Mouse (Mus musculus) forebrain, embryonic 11.5 days (tissue): ENCODE data around the gene Gm26566. TPM values are rescaled to one million over a fixed set of nuclear protein-coding genes. Genes with fewer than 3 reads are reported as not detected.

Source experiments
- ATAC-seq: fragments of 200-750 bp; cut with Nextera tagmentation; replicated peaks from 2 replicates; pipeline ENCODE4 v1.8.0; 2017; ENCODE audit warnings: moderate TSS enrichment; ENCODE audit not compliant: low FRiP score
- DNase-seq: peaks from one replicate; pipeline ENCODE4 v3.0.0-alpha.2; 2017; ENCODE audit warnings: low spot score
- H3K27ac ChIP-seq: fragments of 300-500 bp; sonication (generic); 2 replicates; pipeline ENCODE4 v1.5.1; 2014; ENCODE audit warnings: low read depth, low read length
- H3K27me3 ChIP-seq: fragments of 300-500 bp; sonication (generic); 2 replicates; pipeline ENCODE4 v1.6.1; 2014; ENCODE audit warnings: mild to moderate bottlenecking, low read length, mixed read lengths; ENCODE audit not compliant: control insufficient read depth, insufficient read depth
- H3K36me3 ChIP-seq: fragments of 300-500 bp; sonication (generic); 2 replicates; pipeline ENCODE4 v1.6.1; 2014; ENCODE audit warnings: mild to moderate bottlenecking, low read length, moderate library complexity, mixed read lengths; ENCODE audit not compliant: control insufficient read depth, insufficient read depth
- H3K4me1 ChIP-seq: fragments of 300-500 bp; sonication (generic); replicated peaks from 2 replicates; pipeline ENCODE4 v1.6.1; 2014; ENCODE audit warnings: low read length, mixed read lengths; ENCODE audit not compliant: control insufficient read depth, insufficient read depth
- H3K4me2 ChIP-seq: fragments of 300-500 bp; sonication (generic); 2 replicates; pipeline ENCODE4 v1.6.1; 2014; ENCODE audit warnings: low read depth, mild to moderate bottlenecking, low read length, moderate library complexity, mixed read lengths; ENCODE audit not compliant: severe bottlenecking
- H3K4me3 ChIP-seq: fragments of 300-500 bp; sonication (generic); 2 replicates; pipeline ENCODE4 v1.5.1; 2014; ENCODE audit warnings: low read depth, low read length
- H3K9ac ChIP-seq: fragments of 300-500 bp; sonication (generic); 2 replicates; pipeline ENCODE4 v1.6.1; 2014; ENCODE audit warnings: low read length
- H3K9me3 ChIP-seq: fragments of 300-500 bp; sonication (generic); 2 replicates; pipeline ENCODE4 v1.6.1; 2016; ENCODE audit warnings: low read length, mixed read lengths; ENCODE audit not compliant: control insufficient read depth
- WGBS: fragments of 180-500 bp; shearing (Covaris S2); extraction: QIAGEN DNeasy Blood & Tissue Kit; methylation state at CpG from one replicate; pipeline ENCODE4 v1.1.7; 2014; 5-methylcytosine and 5-hydroxymethylcytosine counted together
- polyA plus RNA-seq: library from polyadenylated mRNA; unstranded; fragments of >200 nt; fragmentation: Nextera tagmentation; extraction: Ambion mirVana; gene quantifications from 2 replicates; pipeline ENCODE4 v1.2.1, GENCODE M21; 2014

The Gm26566 gene
- polyA plus RNA-seq, 1 experiment from 2014 or later = 0.81 TPM

DNA sequence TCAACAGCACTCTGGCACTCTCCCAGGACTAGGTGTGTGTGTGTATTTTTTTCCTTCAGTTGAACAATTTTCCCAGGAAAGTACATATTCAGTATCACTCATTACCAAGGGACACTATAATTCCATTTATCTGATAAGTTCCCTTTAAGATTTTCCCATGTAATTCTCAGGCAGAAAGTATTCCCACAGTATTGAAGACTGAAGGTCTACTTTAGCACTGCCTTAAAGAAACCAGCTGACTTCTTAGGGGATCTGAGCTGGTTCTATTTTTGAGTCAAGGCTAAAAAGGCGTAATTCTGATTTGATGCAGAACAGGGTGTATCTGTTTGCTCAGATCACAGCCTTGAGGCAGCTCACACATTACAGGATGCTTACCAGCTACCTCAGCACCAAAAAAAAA is 2.9 kb upstream of the Gm26566 start:
- DNase-seq (no peak), ATAC-seq (no peak)
- H3K9me3 ChIP-seq = no peaks in the 10 kb centered on the region; the same call in 1 of the 2 replicates
- H3K36me3 ChIP-seq = peaks cover 12% of the 10 kb centered on the region; the same call in 1 of the 2 replicates
- H3K27me3 ChIP-seq = no peaks in the 10 kb centered on the region
- H3K4me3 ChIP-seq = peak overlapping the region; percentile 12; the same call in 1 of the 2 replicates
- H3K4me1 ChIP-seq = peaks cover 15% of the 10 kb centered on the region; the same call in 1 of the 2 replicates
- WGBS = 74% methylated on average over 1 of the region's 1 CpGs
- no peak overlapping the region for H3K9ac ChIP-seq
- H3K27ac ChIP-seq = no peak overlapping the region
- H3K4me2 ChIP-seq = peak overlapping the region; percentile 34; the same call in 1 of the 2 replicates

DNA sequence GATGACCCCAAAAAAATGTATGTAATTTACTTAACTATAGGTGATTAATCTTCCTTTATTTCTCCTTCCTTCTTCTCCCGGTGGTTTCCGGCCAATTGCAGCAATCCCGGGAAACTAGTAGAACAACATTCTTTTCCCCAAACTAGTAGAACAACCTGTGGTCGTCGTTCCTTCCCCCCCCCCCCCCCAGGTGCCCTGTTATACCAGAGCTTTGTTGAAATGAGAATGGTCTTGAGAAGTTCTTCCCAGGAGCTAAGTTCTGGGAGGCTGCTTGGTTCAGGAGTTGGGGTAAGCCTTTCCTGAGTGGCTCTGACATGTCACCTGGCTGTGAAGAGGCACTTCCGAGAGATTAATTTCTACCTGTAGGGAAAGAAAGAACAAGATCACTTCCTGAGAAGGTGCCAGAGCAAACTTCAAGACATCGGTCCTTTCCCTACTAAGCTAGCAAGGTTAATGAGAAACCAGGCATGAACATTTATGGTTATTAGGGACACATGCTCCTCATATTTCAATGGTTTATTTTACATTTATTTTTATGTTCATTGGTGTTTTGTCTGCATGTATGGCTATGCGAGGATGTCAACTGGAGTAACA is 2.0 kb downstream of the Gm26566 start:
- no peak for DNase-seq
- peaks cover 2% of the 10 kb centered on the region; the same call in 1 of the 2 replicates for H3K36me3 ChIP-seq
- H3K4me2 ChIP-seq = no peak overlapping the region
- H3K9ac ChIP-seq = no peak overlapping the region
- H3K4me1 ChIP-seq = peaks cover 12% of the 10 kb centered on the region; the same call in 1 of the 2 replicates
- no peak for ATAC-seq
- H3K4me3 ChIP-seq = no peak overlapping the region
- H3K27ac ChIP-seq = no peak overlapping the region
- no peaks in the 10 kb centered on the region for H3K27me3 ChIP-seq
- no peaks in the 10 kb centered on the region for H3K9me3 ChIP-seq
- WGBS = 68% methylated on average over 8 of the region's 8 CpGs

DNA sequence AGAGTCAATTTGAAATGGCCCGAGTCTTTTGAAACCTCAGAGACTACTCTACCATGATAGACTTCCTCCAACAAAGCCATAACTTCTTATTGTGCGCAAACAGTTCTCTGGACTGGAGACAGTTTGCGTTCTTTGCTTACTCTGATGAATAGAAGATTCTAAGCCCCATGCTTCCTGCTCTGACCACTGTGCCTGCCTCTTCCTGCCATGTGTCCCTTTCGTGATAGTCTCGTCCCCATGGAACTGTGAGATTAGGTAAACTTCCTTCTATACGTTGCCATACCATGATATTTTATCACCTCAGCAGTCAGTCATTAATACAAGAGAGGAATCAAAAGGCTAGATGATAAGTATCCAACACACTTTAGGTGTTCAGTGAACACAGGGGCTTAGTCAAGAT is 5.1 kb downstream of the Gm26566 start:
- Histone ChIP-seq H3K27ac (no peak overlapping the region), H3K9ac (no peak overlapping the region), H3K9me3 (no peaks in the 10 kb centered on the region), H3K4me2 (no peak overlapping the region), H3K27me3 (no peaks in the 10 kb centered on the region), H3K4me1 (no peaks in the 10 kb centered on the region), H3K4me3 (no peak overlapping the region), H3K36me3 (no peaks in the 10 kb centered on the region)
- no peak for ATAC-seq
- DNase-seq = no peak
- 81% methylated on average over 6 of the region's 6 CpGs for WGBS

DNA sequence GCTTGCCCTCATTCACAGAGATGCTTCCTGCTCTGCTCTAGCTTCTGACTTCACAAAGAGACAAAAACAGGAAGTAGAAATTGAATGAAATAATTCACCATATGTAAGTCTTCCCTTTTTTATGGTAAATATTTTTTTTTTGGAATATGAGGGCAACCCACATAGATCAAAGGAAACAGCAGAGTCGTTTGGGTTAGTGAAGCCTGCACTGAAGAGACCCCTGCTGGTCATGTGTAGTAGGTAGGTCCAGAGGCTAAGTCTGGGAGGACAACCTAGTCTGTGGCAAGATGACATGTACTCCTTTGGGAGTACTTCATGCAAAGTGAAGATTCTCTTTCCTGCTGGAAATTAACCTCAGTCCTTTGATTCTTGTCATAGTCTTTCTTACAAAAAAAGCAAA is 5.7 kb downstream of the Gm26566 start:
- Histone ChIP-seq H3K27me3 (no peaks in the 10 kb centered on the region), H3K4me3 (no peak overlapping the region), H3K36me3 (no peaks in the 10 kb centered on the region), H3K4me2 (no peak overlapping the region), H3K9ac (no peak overlapping the region), H3K9me3 (no peaks in the 10 kb centered on the region), H3K4me1 (no peaks in the 10 kb centered on the region), H3K27ac (no peak overlapping the region)
- DNase-seq = no peak
- WGBS = 7% methylated on average over 1 of the region's 1 CpGs
- no peak for ATAC-seq

DNA sequence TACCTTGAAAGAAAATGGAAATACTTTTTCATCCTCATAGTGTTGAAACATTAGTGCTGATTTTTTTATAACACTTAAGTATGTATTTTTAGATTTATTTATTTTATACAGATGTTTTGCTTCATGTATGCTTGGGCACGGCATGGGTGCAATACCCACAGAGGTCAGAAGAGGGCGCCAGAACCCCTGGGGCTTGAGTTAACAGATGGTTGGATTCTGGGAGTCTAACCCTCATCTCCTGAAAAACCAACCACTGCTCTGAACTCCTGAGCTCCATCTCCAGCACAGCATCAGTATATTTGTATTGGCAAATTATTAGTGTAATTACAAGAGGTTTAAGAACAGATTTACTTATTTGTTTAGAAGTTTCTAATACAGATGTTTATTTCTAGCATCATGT is 16.9 kb downstream of the Gm26566 start:
- H3K27me3 ChIP-seq = no peaks in the 10 kb centered on the region
- 6% methylated on average over 2 of the region's 2 CpGs for WGBS
- no peak overlapping the region for H3K4me2 ChIP-seq
- H3K4me3 ChIP-seq = no peak overlapping the region
- peak; percentile 90 for DNase-seq
- peak; percentile 61; the same call in 1 of the 2 replicates for ATAC-seq
- no peak overlapping the region for H3K9ac ChIP-seq
- no peaks in the 10 kb centered on the region for H3K9me3 ChIP-seq
- no peak overlapping the region for H3K27ac ChIP-seq
- H3K4me1 ChIP-seq = no peaks in the 10 kb centered on the region
- H3K36me3 ChIP-seq = no peaks in the 10 kb centered on the region

DNA sequence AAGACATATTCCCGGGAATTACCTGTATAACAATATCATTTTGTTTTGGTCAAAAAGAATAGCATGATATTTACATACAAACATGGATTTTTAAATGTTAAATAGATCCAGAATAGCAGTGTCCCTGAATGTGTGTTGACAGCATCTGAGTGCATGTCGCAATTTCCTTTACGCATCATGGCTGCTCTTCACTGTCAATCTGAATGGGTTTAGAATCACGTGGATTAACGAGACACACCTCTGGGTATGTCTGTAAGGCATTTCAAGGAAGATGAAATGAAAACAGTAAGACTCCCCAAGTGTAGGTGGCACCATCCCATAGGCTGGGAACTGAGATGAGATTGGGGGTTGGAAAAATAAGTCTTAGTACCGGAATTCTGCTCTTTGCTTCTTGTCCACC is 17.4 kb downstream of the Gm26566 start:
- Histone ChIP-seq H3K36me3 (no peaks in the 10 kb centered on the region), H3K4me2 (no peak overlapping the region), H3K4me1 (no peaks in the 10 kb centered on the region), H3K4me3 (no peak overlapping the region), H3K9ac (no peak overlapping the region), H3K27ac (no peak overlapping the region), H3K27me3 (no peaks in the 10 kb centered on the region), H3K9me3 (no peaks in the 10 kb centered on the region)
- no peak for ATAC-seq
- 95% methylated on average over 6 of the region's 6 CpGs for WGBS
- no peak for DNase-seq

DNA sequence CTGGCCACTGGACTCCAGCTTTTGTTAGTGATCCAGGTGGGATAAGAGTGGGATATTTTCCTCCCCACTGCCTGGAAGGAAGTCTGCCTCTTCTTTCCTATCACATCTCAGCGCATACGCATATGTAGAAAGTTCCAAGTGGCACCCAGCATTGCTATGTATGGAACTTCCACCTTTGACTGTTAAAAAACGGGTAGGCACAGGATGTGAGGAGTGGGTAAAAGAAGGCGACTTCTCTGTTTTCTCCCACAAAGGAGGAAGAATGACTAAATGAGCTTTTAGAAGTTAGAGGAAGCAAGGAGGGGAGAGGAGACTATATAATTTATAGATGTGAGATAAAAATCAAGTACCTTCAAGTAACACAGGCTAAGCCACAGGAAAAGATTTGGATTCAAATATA is 19.8 kb downstream of the Gm26566 start:
- Histone ChIP-seq H3K4me2 (no peak overlapping the region), H3K27me3 (no peaks in the 10 kb centered on the region), H3K9me3 (no peaks in the 10 kb centered on the region), H3K9ac (no peak overlapping the region), H3K27ac (no peak overlapping the region), H3K4me1 (no peaks in the 10 kb centered on the region), H3K4me3 (no peak overlapping the region), H3K36me3 (no peaks in the 10 kb centered on the region)
- WGBS = 93% methylated on average over 4 of the region's 4 CpGs
- ATAC-seq = no peak
- no peak for DNase-seq

DNA sequence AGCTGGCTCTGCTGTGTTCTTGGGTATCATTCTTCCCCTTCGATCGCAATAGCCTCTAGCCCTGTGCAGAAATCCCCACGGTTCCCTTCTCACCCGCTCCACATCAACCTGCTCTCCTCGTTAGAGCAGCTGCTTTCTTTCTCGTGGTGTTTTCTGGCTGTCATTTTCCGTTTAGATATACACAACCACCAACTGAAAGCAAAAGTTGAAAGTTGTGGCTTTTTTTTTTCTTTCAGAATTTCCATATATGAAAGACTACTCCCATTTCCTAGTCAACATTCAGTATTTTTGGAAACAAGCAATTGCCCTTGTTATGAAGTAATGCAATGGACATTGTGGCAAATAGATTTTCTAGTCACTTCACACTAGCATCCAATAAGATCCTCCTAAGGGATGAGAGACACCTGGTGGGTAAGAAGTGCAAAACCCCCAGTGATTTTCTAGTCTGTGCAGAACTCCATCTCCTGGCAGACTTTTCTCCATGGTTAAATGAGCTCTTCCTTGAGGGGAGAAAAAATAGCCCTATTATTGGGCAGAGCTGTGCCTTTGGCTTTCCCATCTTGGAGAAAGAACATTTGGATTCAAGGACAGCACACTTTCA is 21.3 kb downstream of the Gm26566 start:
- DNase-seq = no peak
- no peak overlapping the region for H3K4me3 ChIP-seq
- WGBS = 77% methylated on average over 7 of the region's 7 CpGs

DNA sequence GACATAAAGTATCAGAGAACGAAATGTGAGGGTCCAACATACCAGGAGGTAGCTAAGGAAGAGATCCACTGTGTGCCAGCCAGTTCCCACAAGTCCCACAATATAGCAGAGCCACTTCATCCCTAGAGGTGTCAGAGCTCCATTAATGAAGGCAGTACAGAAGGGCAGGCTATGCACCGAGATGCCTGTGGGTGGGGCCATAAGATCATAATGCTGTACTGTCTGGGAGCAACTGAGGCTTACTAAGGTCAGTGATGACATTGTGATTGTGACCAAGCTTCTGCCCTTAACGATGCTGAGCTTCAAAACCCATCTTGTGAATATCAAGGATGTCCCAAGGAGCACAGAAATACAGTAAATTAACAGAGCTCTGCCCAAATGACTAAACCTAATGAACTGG is 22.6 kb downstream of the Gm26566 start:
- H3K9me3 ChIP-seq = no peaks in the 10 kb centered on the region
- ATAC-seq = no peak
- no peak overlapping the region for H3K27ac ChIP-seq
- no peaks in the 10 kb centered on the region for H3K4me1 ChIP-seq
- H3K4me3 ChIP-seq = no peak overlapping the region
- H3K36me3 ChIP-seq = no peaks in the 10 kb centered on the region
- no peaks in the 10 kb centered on the region for H3K27me3 ChIP-seq
- H3K9ac ChIP-seq = no peak overlapping the region
- WGBS = 74% methylated on average over 3 of the region's 3 CpGs
- H3K4me2 ChIP-seq = no peak overlapping the region
- DNase-seq = no peak

More for the DNA sequence above, 21.3 kb downstream of the Gm26566 start:
- H3K9me3 ChIP-seq = no peaks in the 10 kb centered on the region
- H3K9ac ChIP-seq = no peak overlapping the region
- no peak for ATAC-seq
- H3K27me3 ChIP-seq = no peaks in the 10 kb centered on the region
- H3K36me3 ChIP-seq = no peaks in the 10 kb centered on the region
- no peaks in the 10 kb centered on the region for H3K4me1 ChIP-seq
- no peak overlapping the region for H3K4me2 ChIP-seq
- no peak overlapping the region for H3K27ac ChIP-seq
